Mouse (Mus musculus) mouse embryonic stem cell (cell line): Measurements from ENCODE around the gene Enox1.

Experiments used
- in situ Hi-C, 2 experiments: fragments of 300-500 bp; cut with MboI; formaldehyde crosslinking; loops; 1 replicate in 1 of 2; 3 replicates in 1 of 2; pipeline ENCODE4 v1.14.3; 2019 to 2020; ENCODE audit warnings: low sequenced_read_pairs in 2 of 2, low pct_unique_long_range_greater_than_20kb in 1 of 2, mixed read lengths in 1 of 2; ENCODE audit not compliant: unreplicated experiment in 1 of 2

The Enox1 gene

DNA sequence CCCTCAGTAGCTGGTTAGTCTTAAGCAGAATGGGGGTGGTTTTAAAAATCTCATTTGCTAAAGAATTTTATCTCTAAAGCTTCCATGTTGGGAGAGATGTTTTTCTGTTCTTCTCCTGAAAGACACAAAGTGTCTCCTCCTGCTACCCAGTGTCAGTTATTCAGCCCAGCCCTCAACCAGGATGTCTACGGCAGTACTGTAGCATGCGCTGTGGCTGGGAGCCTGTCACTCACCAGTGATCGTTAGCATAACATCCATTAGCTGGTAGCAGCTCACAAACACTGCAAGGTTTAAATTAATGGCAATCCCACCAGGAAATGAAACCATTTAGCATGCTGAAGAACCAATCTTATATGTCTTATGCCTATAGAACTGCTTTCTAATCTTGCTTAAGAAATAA lies 511.5 kb downstream of the Enox1 start:
- in situ Hi-C loops, result no loop called here

DNA sequence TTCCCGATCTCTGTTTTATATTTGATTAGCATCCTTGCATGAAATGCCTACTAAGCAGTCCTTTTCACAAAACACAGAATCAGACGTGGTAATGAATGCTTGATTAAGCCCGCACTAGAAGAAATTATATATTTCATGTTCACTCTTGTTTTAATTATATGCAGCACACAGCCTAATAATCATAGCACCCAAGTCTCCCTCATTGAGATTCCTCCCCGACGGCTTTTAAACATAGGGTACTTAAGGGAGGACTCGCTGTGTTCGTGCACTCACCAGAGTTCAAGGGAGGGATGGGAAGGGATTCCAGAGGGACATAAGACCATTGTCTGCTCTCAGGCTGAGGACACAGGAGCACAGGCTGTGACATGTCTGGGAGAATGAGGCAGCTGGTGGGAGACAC lies 512.9 kb downstream of the Enox1 start:
- in situ Hi-C loops, result no loop called here

DNA sequence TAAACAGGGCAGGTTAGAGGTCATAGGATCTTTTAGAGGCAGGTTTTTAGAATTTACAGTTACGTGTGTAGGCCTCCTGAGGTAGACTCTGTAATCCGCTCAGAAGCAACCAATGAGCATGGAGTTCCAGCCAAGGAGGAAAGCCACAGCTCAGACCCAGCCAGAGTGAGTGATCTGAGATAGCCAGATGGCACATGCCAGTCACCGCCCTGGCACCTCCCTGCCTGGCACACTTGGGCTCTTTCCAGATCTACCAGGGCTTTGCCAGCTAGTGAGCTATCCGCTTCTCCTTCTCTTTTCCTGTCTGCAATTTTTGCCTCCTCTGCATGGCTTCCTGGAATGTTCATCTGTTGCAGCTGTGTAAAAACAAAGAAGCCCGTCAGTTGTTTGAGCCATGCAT lies 514.4 kb downstream of the Enox1 start:
- in situ Hi-C loops, result no loop called here

DNA sequence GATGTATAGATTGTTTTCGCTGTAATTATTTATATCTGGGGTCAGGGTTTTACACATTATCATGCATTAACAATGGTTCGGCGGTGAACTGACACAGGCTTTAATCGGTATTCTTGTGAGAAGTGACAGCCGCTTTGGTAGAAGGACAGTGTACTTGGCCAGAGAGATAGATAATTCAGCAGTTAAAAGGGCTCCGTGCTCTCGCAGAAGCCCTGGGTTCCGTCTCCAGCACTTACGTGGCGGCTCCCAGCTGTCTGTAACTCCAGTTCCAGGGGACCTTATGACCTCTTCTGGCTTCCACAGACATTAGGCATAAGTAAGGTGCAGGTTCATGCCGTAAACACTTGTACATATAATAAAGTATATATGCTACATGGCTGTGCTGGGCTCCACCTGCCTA lies 515.4 kb downstream of the Enox1 start:
- in situ Hi-C loops, result no loop called here

DNA sequence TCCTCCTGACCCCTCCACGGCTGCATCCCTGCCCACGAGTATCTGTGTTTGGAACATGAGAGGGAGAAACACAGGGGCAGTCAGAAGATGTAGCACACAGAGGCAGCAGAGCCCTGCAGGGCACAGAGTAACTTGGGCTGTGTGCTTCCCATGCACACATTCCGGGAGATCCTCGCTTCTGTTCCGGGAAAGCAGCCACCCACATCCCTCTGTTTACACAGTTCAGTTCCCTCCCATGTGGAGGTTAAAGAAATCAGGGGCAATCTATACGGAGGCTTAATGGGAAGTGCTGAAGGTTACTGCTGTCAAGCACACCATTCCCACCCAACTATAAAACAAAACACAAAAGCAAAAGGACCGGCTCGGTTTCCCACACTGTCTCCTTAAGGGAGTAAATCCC lies 516.6 kb downstream of the Enox1 start:
- in situ Hi-C loops, result no loop called here

DNA sequence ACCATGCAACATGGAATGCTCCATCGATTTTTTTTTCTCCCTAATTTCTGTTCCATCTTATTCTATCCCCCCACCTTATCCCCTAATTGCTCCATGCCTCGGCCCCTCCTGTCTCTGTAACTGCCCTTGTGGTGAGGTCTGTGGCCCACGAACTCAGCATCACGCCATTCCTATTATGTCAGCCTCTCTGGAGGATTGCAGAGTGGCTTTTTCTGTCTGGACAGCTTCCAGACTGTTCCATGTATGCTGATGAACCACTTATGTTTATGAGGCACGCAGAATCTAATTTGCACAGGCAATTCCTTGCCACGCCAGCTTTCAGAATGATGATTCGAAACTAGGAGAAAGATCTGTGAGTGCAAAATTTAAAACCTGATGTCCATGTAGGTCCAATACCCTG lies 521.4 kb downstream of the Enox1 start:
- in situ Hi-C loops, result no loop called here

DNA sequence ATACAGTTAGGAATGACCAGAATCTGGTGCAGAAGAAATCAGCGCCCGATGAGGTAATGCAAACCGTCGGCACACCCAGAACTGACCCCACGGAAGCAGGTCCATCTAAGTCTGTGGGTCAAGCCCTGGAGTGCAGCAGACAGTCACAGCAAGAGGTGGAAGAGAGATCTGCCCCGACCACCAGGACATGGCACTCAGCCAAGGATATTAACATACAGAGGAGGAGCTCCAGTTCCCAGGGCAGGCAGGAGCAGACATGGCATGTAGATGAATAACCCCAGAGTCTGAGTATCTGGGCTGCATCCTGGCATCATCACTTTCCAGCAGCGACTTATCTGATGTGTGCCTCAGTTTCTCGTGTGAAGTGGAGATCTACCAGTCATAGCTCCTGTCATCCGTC lies 523.3 kb downstream of the Enox1 start:
- in situ Hi-C loops, result no loop called here

DNA sequence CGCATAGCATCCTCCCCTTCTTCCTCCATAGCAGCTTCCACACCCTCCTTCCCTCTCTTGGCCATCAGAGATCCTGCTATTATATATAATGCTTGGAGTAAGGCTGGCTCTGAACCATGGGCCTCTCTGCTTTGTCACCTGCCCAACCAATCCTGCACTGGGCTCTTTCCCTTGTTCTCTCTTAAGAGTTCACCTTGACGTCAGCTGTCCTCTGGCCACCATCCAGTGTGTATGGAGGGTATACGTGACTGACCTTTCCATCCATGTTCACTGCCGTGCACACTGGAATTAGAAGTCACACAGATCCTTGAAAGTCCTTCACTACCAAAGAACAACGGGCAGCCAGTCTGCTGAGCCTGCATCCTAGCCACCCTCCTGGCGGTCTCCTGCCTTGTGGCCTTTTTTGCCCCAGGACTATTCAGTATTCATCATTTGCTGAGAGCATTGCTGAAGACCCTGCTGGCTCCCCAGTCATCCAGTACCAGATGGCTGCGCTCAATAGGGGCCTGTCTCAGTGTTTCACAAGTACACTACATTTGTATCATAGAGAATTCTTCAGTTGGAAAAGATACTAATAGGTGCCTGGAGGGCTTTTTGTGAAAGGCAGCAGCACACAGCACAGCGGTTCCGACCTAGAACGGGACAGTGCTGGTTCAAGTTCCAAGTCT lies 526.5 kb downstream of the Enox1 start:
- in situ Hi-C loops, result no loop called here

DNA sequence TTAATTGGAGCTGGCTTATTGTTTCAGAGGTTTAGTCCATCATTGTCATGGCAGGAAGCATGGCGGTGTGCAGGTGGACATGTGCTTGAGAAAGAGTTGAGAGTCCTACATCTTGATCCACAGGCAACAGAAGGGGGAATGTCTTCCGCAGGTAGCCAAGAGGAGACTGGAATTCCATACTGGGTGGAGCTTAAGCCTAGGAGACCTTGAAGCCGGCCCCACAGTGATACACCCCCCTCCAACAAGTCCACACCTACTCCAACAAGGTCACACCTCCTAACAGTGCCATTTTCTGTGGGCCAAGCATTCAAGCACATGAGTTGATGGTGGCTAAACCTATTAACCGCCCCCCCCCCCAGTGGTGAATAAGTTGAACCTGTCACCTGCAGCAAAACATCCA lies 533.3 kb downstream of the Enox1 start:
- in situ Hi-C loops, result no loop called here

DNA sequence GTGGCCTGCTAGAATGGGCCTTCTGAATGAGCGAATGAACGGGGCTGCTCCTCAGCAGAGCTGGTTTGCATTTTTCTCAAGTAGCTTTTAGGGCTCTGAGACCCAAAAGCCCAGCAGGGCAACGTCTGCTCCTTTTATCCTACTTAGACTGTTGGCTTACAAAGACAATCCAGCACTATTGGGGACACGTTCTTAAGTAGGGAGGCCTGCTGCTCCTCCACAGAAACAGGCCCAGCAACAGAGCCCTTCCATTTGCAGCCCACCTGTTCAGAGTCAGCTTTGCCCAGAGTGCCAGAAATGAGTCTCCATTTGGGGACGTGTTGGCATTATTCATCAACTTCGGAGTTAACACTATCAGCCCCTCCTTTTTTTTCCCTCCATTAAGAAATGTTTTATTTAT lies 548.4 kb downstream of the Enox1 start:
- in situ Hi-C loops, result no loop called here

DNA sequence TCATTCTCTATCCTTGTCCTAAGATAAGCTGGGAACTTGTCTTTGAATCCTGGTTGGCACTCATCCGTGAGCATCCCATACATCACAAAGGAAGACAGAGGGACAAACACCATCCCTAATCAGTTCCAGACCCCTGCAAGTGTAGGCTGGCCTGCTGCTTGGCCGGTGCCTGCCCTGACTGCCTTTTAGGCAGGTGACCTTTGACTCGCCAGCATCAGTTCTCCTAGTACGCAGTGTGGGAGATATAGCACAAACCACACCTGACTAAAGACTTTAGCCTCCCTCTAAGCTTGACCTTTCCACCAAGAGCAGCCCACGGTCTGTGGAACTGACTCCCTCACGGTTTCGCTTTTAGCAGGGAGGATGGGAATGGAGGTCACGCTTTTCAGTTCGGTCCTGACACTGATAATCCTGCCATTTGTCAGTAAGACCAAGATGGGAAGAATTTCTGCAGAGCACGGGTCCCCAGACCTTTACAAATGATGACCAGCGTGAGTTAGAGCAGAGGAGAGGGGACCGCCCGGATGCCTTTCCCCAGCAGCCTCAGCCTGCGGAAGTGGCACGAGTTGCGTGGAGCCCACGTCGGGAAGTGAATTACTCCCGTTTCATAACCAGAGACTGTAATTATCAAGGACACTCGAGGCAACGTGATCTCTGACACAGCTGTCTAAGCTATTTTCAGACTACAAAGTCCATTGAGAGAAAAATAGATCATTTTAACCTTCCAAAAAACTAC lies 550.1 kb downstream of the Enox1 start:
- in situ Hi-C loops, result no loop called here

DNA sequence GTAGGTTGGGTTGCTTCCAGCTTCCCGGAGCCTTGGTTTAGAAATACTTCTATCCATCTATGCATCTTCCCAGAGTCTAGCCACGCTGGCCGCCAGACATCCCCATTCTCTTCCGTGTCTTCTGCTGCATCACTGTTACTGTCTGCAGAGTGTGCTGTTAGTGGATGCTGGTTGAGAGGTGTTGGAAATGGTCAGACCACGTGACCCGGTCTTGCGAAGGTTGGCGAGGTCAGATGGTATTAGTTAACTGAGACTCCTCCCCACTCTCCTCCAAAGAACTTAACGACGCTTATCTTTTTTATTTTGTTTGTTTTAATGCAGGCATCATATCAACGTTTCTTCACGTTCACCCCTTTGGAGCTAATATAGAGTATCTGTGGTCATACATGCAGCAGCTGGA lies 550.7 kb downstream of the Enox1 start:
- in situ Hi-C loops, result no loop called here

DNA sequence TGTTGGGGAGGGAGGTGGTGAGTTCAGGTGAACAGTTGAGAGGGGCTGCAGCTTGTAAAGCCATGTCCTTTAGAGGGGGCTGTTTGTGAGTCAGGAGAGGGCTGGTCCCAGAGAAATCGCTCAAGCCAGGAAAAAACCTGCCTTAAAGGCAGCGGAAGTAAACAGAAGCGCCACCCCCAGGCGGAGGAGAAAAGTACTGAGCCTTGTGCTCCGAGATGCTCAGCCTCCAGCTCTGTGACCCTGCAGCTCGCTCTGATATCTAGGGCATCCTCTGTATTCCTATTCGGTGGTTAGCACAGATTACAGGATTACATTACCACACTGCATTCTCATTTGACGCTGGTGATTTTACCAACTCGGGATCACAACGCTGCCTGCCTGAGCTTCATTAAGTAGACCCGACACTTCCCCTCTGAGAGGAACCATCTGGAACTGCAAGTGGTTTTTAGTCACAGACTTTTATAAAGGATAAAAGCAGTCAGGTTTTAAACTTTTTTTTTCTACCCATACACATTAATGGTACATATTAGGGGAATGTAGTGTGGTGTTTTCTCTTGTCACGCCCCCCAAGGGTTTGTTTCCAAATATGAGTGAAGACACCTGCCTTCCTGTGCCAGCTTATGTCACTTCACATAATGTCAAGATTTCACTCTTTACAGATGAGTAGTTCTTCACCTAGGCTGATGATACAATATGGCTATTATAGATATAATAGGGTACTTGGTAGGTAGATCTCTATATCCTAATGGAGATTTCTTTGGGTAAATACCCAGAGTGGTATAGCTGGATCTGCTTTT lies 552.0 kb downstream of the Enox1 start:
- in situ Hi-C loops, result no loop called here

DNA sequence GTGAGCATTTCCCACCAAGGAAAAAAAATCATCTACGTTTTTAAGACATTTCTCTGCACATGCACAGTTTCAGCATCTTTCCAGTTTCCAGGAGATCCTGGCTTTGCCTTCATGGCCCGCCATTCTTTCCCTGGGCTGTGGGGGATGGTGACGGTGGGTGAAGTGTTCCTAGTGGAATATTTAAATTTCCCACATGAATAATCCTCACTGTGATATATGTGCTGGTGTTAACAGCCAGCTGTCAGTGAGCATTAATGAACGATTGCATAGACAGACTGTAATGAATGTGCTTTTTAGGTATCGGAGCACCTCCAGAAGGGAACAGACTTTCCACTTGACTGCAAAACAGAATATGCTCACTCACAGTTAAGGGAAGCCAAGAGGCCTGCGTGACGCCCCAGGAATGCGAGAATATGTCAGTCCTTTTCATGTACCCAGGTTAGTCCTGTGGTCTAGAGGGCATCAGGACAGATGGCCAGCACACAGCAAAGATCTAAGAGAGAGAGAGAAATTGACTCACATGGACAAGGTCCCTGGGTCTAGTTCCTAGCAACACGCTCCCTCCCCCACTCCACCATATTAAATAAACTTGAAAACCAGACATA lies 558.5 kb downstream of the Enox1 start:
- in situ Hi-C loops, result no loop called here

DNA sequence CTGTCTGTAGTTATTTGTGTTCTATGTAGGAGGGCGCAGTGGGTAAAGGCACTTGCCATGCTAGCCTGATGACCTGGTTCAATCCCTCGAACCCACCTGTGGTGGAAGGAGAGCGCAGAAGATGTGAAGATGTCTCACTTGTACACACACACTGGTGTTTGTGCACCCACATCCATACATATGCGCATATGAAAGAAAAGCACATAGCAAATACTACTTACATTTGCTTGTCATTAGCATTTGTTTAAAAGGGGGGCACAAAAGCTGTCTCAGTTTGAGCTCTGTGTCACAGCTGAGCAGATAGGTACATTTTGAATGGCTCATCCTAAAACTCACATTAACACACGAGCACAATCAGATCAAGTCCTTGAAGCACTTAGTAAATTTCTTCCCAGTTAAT lies 560.4 kb downstream of the Enox1 start:
- in situ Hi-C loops, result no loop called here

DNA sequence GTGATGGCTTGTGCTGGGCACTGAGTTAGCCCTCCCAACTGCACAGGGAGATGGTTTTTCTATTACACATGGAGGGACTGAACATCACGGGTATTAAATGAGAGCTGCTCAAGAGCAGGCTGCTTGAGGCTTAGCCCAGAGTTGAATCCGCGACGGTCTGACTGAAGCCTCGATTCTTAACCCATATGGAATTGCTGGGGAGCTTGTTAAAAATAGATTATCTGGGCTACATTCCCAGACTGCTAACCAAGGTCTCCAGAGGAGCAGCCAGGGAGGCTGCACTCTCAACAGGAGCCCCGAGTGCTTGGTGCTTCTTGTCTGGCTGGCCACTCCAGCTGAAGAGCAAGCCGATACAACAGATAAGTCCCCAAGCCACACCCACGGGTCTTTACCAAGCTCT lies 562.3 kb downstream of the Enox1 start:
- in situ Hi-C loops, result no loop called here

DNA sequence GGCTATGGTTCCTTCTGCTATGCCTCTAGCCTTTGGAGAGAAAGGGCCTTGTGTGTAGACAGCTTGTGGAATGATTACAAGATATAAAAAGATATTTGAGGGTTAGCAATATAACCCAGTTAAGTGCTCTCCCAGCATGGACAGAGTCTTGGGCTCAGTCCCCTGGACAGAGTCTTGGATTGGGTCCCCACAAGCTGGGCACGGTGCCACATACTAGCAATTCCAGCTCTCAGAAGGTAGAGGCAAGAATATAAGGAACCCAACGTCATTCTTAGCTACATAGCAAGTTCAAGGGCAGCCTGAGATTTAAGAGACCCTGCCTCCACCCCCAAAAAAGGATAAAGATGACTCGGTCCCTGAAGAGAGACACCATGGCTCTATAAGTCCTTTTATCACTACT lies 581.5 kb downstream of the Enox1 start:
- in situ Hi-C loops, result no loop called here

DNA sequence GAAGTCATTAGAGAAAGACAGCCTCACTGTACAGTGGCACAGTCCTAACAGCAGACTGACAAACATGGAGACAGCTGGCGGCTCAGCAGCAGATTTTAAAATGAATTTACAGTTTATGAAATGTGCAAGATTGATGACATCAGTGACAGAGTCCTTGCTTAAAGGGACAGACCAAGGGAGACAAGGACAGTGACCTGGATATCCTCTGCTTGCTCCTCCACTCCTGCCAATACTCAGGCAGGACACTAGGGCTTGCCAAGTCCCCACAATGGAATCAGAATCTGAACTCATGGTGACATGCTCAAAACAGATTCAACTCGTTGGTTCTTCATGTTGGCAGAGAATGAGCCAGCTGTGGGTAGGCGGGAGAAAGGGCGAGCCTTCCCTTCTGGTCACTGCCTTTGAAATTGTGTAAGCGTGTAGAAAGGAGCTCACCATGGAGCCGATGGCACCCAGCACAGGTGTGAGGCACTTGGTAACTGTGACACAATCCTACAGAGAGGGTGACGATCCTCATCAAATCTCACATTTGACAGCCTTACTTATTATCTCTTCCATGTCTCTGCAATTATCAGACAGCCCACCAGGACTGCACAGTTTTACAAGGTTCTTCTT lies 582.3 kb downstream of the Enox1 start:
- in situ Hi-C loops, result no loop called here

DNA sequence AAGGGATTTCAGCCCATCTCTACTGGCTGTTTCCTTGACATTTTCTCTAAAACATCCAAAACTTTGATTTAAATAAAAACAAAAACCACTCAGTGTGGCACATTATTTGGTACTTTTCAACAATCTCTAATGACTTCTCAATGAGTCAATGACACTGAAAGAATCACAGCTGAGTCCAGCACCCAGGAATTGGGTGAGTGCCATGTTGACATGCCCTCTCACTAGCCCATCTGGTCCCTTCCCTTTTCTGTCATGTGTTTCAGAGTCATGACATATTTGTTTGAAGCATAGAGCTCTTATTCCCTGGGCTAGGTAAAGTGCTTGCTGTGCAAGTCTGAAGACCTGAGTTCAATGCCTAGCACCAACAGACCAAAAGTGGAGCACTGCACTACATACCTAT lies 582.8 kb downstream of the Enox1 start:
- in situ Hi-C loops, result no loop called here
